Mouse (Mus musculus): ENCODE measurements around the gene Myo1h. TPM values are rescaled to one million over a fixed set of nuclear protein-coding genes. Genes with fewer than 3 reads are reported as not detected.

Myo1h gene
- polyA plus RNA-seq, 1 experiment from 2014 or later, result 2.2 TPM

DNA sequence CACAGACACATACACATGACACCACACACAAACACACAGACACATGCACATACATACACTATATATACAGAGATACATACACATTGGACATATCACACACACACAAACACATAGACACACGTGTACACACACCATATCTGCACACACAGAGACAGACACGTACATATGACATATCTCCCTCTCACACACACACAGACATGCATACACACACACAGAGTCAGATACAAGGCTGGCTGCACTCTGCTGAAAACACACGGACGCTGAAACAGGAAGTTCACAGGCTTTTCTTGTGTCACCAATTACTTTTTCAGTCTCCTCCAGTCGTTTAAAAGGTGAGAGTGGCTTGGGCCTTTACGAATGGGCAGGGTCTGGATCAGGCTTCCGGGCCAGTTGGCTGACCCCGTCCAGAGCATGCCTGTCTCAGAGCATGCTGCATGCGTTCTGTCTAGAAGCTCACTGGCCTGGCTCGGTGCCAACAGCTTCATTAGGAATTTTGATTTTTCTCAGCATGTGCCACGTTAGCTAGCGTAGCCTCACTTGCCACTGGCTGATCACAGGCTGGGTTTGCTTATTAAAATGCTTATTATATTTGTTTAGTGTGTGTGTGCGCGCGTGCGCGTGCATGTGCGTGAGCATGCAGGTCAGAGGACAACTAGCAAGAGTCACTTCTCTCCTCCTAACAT is 9.4 kb downstream of the Myo1h start:
- WGBS, result 59% methylated on average over 18 of the region's 18 CpGs
- Histone ChIP-seq H3K27ac (no peak overlapping the region), H3K36me3 (no peaks in the 10 kb centered on the region), H3K4me3 (replicated peaks) (no peak overlapping the region), H3K27me3 (0 out of 2 replicates have a peak, but pooled peaks cover 12% of the 10 kb centered on the region), H3K9me3 (replicated peaks) (no peaks in the 10 kb centered on the region), H3K4me1 (peaks cover 13% of the 10 kb centered on the region), H3K9ac (no peak overlapping the region), H3K4me2 (no peak overlapping the region)
- no peak for ATAC-seq (replicated peaks; ENCODE audit: low FRiP score)

DNA sequence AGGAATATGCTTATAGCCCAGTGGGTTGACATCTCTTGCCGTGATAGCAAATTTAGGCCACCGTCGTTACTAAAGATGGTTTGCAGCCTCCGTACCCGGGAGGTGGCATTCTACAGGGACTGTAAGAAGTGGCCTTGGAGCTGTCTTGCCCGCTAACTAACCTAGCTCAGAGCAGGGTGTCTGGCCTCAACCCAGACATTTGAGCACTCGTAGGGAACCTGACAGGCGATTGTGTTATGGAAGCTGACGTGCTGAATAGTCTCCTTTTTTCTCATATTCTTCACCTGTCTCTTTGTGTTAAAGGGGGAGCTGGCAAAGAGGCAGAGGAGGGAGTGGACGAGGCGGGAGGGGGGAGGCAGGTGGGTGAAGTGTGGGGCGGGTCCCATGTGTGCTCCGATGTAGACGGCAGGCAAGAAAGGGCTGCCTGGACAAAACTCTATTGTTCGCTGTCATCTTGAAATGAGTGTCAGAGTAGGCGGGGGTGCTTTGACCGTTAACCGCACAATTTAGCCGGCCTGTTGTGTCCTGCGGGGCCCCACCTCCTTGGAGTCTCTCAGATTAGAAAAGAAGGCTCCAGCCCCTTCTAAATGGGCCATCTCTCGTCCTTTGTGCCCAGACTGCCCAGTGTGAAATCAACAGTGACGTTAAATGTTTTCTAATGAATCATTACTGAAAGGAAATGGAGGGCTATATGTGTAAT is 10.3 kb downstream of the Myo1h start:
- H3K4me3 ChIP-seq (replicated peaks), result no peak overlapping the region
- H3K27ac ChIP-seq, result no peak overlapping the region
- H3K4me1 ChIP-seq, result peaks cover 13% of the 10 kb centered on the region
- WGBS, result 59% methylated on average over 22 of the region's 22 CpGs
- H3K27me3 ChIP-seq, result 0 out of 2 replicates have a peak, but pooled peaks cover 13% of the 10 kb centered on the region
- no peak overlapping the region for H3K9ac ChIP-seq
- no peak overlapping the region for H3K4me2 ChIP-seq
- no peak for ATAC-seq (replicated peaks; ENCODE audit: low FRiP score)
- no peaks in the 10 kb centered on the region for H3K9me3 ChIP-seq (replicated peaks)
- no peaks in the 10 kb centered on the region for H3K36me3 ChIP-seq

DNA sequence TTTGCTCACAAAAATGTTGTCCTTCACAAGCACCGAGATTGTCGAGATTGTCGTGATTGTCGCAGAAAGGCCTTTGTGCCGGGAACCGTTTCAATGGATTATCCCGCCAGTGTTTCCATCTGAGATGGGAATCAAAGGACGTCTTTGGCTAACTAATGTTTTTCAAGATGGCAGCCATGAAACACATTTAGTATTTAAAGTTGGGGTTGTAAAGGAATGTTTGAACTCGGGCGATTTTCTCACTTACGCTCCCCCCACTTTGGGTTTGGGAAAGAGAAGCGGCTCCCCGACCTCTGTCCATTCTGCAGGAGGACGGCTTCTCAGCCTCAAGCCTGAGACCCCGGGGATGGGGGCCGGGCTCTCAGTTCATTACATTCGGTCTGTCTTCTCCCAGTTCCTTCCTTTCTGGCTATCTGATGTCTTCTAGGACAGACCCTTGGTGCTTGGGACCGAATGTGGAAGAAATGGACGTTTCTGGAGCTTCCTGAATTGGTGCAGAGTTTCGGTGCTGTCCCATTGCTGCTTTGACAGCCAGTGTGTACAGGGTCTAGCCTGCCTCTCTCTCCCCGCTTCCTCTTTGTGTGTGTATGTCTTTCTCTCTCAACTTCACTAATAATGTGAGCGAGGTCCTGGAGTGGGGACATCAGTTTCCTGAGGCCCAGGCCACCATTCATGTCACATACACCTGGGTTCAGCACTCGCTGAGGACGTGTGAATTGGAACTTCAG is 11.1 kb downstream of the Myo1h start:
- H3K9me3 ChIP-seq (replicated peaks), result no peaks in the 10 kb centered on the region
- no peak overlapping the region for H3K27ac ChIP-seq
- 84% methylated on average over 24 of the region's 24 CpGs for WGBS
- peaks cover 13% of the 10 kb centered on the region for H3K4me1 ChIP-seq
- H3K4me2 ChIP-seq, result no peak overlapping the region
- 0 out of 2 replicates have a peak, but pooled peaks cover 13% of the 10 kb centered on the region for H3K27me3 ChIP-seq
- no peak for ATAC-seq (replicated peaks; ENCODE audit: low FRiP score)
- H3K9ac ChIP-seq, result no peak overlapping the region
- H3K4me3 ChIP-seq (replicated peaks), result no peak overlapping the region
- H3K36me3 ChIP-seq, result no peaks in the 10 kb centered on the region

DNA sequence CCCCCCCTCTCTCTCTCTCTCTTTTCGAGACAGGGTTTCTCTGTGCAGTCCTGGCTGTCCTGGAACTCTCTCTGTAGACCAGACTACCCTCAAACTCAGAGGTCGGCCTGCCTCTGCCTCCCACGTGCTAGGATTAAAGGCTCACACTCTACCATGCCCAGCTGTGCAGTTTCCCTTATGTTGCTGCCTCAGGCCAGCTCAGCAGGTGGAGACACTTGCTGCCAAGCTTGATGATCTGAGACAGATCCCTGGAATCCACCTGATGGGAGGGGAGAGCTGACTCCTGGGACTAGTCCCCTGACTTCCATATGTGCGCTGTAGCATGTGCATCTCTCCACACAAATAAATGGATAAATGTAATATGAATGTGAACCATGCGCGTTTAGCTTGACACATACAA is 14.2 kb downstream of the Myo1h start:
- no peaks in the 10 kb centered on the region for H3K36me3 ChIP-seq
- no peak overlapping the region for H3K9ac ChIP-seq
- H3K4me1 ChIP-seq, result peaks cover 4% of the 10 kb centered on the region; the same call in 1 of the 2 replicates
- ATAC-seq (replicated peaks; ENCODE audit: low FRiP score), result no peak
- no peak overlapping the region for H3K27ac ChIP-seq
- no peak overlapping the region for H3K4me2 ChIP-seq
- H3K4me3 ChIP-seq (replicated peaks), result no peak overlapping the region
- WGBS, result 78% methylated on average over 6 of the region's 6 CpGs
- H3K9me3 ChIP-seq (replicated peaks), result no peaks in the 10 kb centered on the region
- 0 out of 2 replicates have a peak, but pooled peaks cover 9% of the 10 kb centered on the region for H3K27me3 ChIP-seq

DNA sequence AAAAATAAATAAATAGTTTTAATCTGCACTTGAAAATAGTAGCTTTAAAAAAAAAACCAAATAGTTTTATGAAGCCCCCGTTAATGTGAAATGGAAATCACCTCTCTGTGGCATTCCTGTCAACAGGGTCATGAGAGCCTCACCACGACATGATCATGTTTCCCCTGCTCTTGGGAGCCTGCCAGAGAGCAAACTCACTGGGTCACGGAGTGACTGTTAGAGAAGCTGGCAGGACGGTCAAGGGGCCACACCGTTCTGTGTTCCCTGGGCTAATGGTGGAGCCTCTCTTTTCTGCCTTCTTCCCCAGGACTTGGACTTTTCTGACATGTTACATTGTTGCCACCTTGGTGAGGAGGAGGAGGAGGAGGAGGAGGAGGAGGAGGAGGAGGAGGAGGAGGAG is 17.5 kb downstream of the Myo1h start:
- Histone ChIP-seq H3K4me2 (no peak overlapping the region), H3K27me3 (0 out of 2 replicates have a peak, but pooled peaks cover 2% of the 10 kb centered on the region), H3K9ac (no peak overlapping the region), H3K27ac (no peak overlapping the region), H3K36me3 (no peaks in the 10 kb centered on the region), H3K9me3 (replicated peaks) (no peaks in the 10 kb centered on the region), H3K4me1 (peaks cover 6% of the 10 kb centered on the region; the same call in 1 of the 2 replicates), H3K4me3 (replicated peaks) (no peak overlapping the region)
- WGBS, result 38% methylated on average over 5 of the region's 5 CpGs
- ATAC-seq (replicated peaks; ENCODE audit: low FRiP score), result no peak

DNA sequence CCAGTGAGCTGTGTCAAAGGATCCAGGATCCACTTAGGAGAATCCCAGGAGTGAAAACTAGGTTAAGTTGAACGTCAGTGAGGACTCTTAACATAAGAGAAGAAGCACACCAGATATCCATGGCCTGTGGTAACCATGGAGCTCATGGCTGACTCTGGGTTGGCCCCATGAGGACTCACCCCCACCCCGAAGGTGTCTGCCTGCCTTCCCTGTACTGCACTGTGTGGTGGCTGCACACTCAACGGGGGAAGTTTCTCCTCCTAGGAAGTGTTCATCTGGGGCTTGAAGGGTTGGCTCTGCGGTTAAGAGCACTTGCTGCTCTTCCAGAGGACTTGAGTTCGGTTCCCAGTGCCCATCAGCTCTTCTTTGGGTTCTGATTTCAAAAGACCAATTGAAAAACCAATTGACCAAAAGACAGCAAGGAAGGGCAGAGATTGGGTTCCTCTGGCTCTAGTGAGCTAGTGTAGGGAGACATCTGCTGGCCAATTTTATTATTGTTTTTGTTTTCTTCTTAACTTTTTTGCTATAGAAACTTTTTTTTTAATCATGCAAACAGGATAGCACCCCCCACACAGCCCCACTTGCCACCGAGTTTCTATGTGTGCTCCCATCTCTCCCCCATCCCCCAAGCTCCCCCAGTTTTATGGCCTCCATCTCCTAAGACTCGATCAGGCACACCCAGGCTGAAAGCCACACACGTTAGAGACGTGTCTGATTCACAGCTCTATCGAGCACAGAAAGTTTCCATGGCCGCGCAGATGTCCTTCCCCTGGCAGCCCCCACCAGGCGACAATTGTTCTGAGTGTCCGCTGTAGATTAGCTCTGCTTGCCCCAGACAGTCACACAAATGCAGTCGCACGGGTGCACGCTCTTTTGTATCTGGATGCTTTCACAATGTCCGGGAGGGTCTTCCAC is 20.1 kb downstream of the Myo1h start:
- no peaks in the 10 kb centered on the region for H3K36me3 ChIP-seq
- H3K27ac ChIP-seq, result no peak overlapping the region
- H3K9me3 ChIP-seq (replicated peaks), result no peaks in the 10 kb centered on the region
- H3K27me3 ChIP-seq, result no peaks in the 10 kb centered on the region
- 45% methylated on average over 18 of the region's 18 CpGs for WGBS
- peak overlapping the region; percentile 6; the same call in 1 of the 2 replicates for H3K4me3 ChIP-seq (replicated peaks)
- H3K4me1 ChIP-seq, result peaks cover 6% of the 10 kb centered on the region; the same call in 1 of the 2 replicates
- H3K9ac ChIP-seq, result no peak overlapping the region
- H3K4me2 ChIP-seq, result peak overlapping the region; percentile 48
- ATAC-seq (replicated peaks; ENCODE audit: low FRiP score), result 0 out of 2 replicates have a peak, but pooled peaks have one; percentile 36

DNA sequence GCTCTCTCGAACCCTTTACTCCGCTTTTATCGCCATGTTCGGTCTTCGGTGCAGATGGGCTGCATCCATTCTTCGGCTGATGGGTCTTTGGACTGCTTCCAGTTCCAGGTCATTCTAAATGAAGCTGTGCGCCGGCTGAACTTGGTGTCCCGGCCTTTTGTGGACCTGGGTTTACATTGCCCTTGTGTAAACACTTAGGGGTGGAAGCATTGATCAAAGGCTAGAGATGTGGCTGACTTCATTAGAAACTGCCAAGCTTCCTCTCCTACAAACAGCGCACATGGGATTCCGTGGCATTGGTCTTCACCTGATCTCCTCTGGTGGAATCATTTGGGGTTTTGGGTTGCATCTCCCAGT is 20.7 kb downstream of the Myo1h start:
- Histone ChIP-seq H3K36me3 (no peaks in the 10 kb centered on the region), H3K4me3 (replicated peaks) (peak overlapping the region; percentile 6; the same call in 1 of the 2 replicates), H3K27me3 (no peaks in the 10 kb centered on the region), H3K9me3 (replicated peaks) (no peaks in the 10 kb centered on the region), H3K4me2 (peak overlapping the region; percentile 48), H3K9ac (no peak overlapping the region), H3K4me1 (peaks cover 8% of the 10 kb centered on the region; the same call in 1 of the 2 replicates), H3K27ac (no peak overlapping the region)
- 0 out of 2 replicates have a peak, but pooled peaks have one; percentile 14 for ATAC-seq (replicated peaks; ENCODE audit: low FRiP score)
- 49% methylated on average over 11 of the region's 11 CpGs for WGBS

DNA sequence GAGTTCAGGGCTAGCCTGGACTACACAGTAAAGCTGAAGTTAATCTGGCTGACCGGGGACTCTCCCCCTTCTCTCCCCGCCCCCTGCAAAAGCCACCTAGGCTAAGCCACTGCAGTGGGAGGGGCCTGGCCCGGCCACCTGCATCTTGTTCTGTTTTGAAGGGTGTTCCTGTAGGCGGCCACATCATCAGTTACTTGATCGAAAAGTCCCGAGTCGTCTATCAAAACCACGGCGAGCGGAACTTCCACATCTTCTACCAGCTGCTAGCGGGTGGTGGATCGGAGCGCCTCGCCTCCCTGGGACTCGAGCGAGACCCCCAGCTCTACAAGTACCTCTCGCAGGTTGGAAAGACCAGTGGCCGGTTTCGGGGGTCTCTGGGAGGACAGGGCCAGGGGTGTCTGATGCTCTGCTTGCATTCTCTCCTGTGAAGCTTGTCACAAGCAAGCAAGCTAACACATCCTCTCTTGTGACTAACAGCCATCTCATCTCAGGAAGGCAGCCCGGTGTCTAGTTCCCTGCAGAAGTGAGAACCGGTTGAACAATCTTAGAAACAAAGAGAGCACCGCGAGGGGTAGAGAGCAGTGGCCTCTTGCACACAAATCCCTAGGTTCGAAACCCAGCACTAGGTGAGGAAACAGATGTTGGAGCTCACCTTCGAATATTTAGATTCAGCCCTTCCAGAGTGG is 34.3 kb downstream of the Myo1h start:
- Histone ChIP-seq H3K9ac (no peak overlapping the region), H3K4me3 (replicated peaks) (no peak overlapping the region), H3K4me2 (peak overlapping the region; percentile 36; the same call in 1 of the 2 replicates), H3K9me3 (replicated peaks) (no peaks in the 10 kb centered on the region), H3K27ac (no peak overlapping the region), H3K27me3 (0 out of 2 replicates have a peak, but pooled peaks cover 2% of the 10 kb centered on the region), H3K4me1 (peaks cover 5% of the 10 kb centered on the region; the same call in 1 of the 2 replicates), H3K36me3 (no peaks in the 10 kb centered on the region)
- no peak for ATAC-seq (replicated peaks; ENCODE audit: low FRiP score)
- 59% methylated on average over 25 of the region's 25 CpGs for WGBS

DNA sequence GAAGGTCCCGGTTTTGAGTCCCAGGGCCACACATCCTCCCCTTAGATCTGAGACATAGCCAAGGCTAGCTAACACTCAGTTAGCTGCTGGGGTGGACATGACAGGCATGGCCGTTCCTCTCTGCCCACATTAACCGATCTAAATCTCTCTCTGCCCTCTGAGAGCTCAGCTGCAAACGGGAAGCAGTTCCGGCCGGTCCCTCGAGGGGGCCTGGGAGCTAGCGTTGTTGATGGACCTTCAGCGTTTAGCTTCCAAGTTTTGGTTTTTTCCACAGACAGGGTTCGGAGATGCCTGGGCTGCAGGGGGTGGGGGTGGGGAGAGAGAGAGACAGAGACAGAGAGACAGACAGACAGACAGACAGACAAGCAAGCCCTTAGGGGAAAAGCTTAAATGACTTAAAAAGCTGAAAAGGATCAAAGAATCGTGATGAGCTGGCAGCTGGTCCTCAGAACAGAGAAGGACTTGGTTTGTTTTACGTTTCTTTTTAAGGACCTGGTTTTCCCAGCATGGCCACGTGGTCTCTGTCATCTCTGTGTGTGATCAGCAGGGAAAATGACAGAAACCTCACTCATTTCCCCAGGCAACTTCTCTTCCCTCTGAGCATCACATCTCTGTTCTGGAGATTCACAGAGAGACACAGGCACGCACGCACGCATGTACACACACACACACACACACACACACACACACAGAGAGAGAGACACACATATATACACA is 35.0 kb downstream of the Myo1h start:
- ATAC-seq (replicated peaks; ENCODE audit: low FRiP score), result no peak
- Histone ChIP-seq H3K9ac (no peak overlapping the region), H3K36me3 (no peaks in the 10 kb centered on the region), H3K4me3 (replicated peaks) (no peak overlapping the region), H3K4me1 (peaks cover 5% of the 10 kb centered on the region; the same call in 1 of the 2 replicates), H3K27ac (no peak overlapping the region), H3K4me2 (peak overlapping the region; percentile 36), H3K27me3 (0 out of 2 replicates have a peak, but pooled peaks cover 2% of the 10 kb centered on the region), H3K9me3 (replicated peaks) (no peaks in the 10 kb centered on the region)
- 20% methylated on average over 16 of the region's 16 CpGs for WGBS

DNA sequence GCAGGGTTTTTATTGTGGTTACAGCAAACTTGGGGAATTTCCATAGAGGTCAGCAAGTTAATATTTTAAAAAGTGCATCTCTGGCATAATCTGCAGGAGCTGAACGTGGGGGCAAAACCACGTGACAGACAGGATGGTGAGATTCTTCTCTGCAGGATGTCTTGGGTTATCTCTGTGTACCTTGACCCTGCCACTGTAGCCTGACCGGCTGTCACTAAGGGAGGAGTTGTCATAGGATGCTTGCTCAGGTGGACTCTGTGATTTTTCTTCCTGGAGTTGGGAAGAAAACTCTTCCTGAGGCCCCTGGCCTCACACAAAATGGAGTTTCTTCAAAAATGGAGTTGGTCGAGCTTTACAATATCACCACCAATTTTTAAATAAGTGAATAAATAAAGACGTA is 54.0 kb downstream of the Myo1h start:
- Histone ChIP-seq H3K4me2 (no peak overlapping the region), H3K4me1 (no peaks in the 10 kb centered on the region), H3K27me3 (no peaks in the 10 kb centered on the region), H3K9ac (no peak overlapping the region), H3K9me3 (replicated peaks) (no peaks in the 10 kb centered on the region), H3K36me3 (no peaks in the 10 kb centered on the region), H3K4me3 (replicated peaks) (no peak overlapping the region), H3K27ac (no peak overlapping the region)
- ATAC-seq (replicated peaks; ENCODE audit: low FRiP score), result no peak
- WGBS, result 87% methylated on average over 5 of the region's 5 CpGs

Data from kidney, embryonic 15.5 days (tissue).